Mouse (Mus musculus) limb, embryonic 10.5 days (tissue): ENCODE results near the gene Gnptg. TPM values are rescaled to one million over a fixed set of nuclear protein-coding genes. Genes with fewer than 3 reads are reported as not detected.
"Not testable (repeated sequence)": the region's sequence is repeated elsewhere in the genome, so short reads cannot be mapped to it uniquely, and the experiment has no call there.

Source experiments
- DNase-seq: peaks from one replicate; pipeline ENCODE4 v3.0.0-alpha.2; 2017; ENCODE audit warnings: low spot score
- H3K27ac ChIP-seq: fragments of 300-500 bp; sonication (generic); 2 replicates; pipeline ENCODE4 v1.5.1; 2016; ENCODE audit warnings: mild to moderate bottlenecking
- H3K27me3 ChIP-seq: fragments of 300-500 bp; sonication (generic); 2 replicates; pipeline ENCODE4 v1.6.1; 2016; ENCODE audit warnings: low read depth, mild to moderate bottlenecking; ENCODE audit not compliant: poor library complexity, severe bottlenecking
- H3K36me3 ChIP-seq: fragments of 300-500 bp; sonication (generic); 2 replicates; pipeline ENCODE4 v1.6.1; 2016; ENCODE audit warnings: mild to moderate bottlenecking, moderate library complexity
- H3K4me1 ChIP-seq: fragments of 300-500 bp; sonication (generic); 2 replicates; pipeline ENCODE4 v1.6.1; 2016
- H3K4me3 ChIP-seq: fragments of 300-500 bp; sonication (generic); 2 replicates; pipeline ENCODE4 v1.5.1; 2016; ENCODE audit warnings: mild to moderate bottlenecking, moderate library complexity
- H3K9me3 ChIP-seq: fragments of 300-500 bp; sonication (generic); replicated peaks from 2 replicates; pipeline ENCODE4 v1.6.1; 2016; ENCODE audit warnings: mild to moderate bottlenecking
- WGBS: fragments of 180-500 bp; shearing (Covaris S2); methylation state at CpG from one replicate; pipeline ENCODE4 v1.1.7; 2016; 5-methylcytosine and 5-hydroxymethylcytosine counted together
- polyA plus RNA-seq: library from polyadenylated mRNA; unstranded; fragments of >200 nt; fragmentation: Nextera tagmentation; extraction: Ambion mirVana; gene quantifications from 2 replicates; pipeline ENCODE4 v1.2.1, GENCODE M21; 2016

Gnptg gene
- polyA plus RNA-seq, 1 experiment from 2014 or later: 34.6 TPM

GRCm38 (mm10) chr17:25230014-25230655 is 9.8 kb downstream of the Gnptg start:
- H3K27me3 ChIP-seq, H3K27ac ChIP-seq, H3K4me1 ChIP-seq, DNase-seq, H3K4me3 ChIP-seq, H3K9me3 ChIP-seq: not testable (repeated sequence)
- H3K36me3 ChIP-seq: peaks cover 59% of the 10 kb centered on the region
- 84% methylated on average over 17 of the region's 17 CpGs for WGBS

- H3K9me3 ChIP-seq: no peaks in the 10 kb centered on the region
- peaks cover 1% of the 10 kb centered on the region; the same call in 1 of the 2 replicates for H3K4me1 ChIP-seq
- no peak overlapping the region for H3K27ac ChIP-seq
- no peaks in the 10 kb centered on the region for H3K27me3 ChIP-seq
- no peak for DNase-seq
- H3K36me3 ChIP-seq: peaks cover 57% of the 10 kb centered on the region
- 91% methylated on average over 5 of the region's 5 CpGs for WGBS
- H3K4me3 ChIP-seq: no peak overlapping the region
These were observed 11.9 kb downstream of the Gnptg start for GRCm38 (mm10) chr17:25227991-25228390.

GRCm38 (mm10) chr17:25225659-25226058 is 14.3 kb downstream of the Gnptg start:
- H3K27me3 ChIP-seq: no peaks in the 10 kb centered on the region
- peaks cover 22% of the 10 kb centered on the region for H3K4me1 ChIP-seq
- H3K27ac ChIP-seq: no peak overlapping the region
- peaks cover 53% of the 10 kb centered on the region for H3K36me3 ChIP-seq
- 86% methylated on average over 4 of the region's 4 CpGs for WGBS
- H3K4me3 ChIP-seq: no peak overlapping the region
- H3K9me3 ChIP-seq: no peaks in the 10 kb centered on the region
- DNase-seq: no peak

GRCm38 (mm10) chr17:25224586-25225222 is 15.2 kb downstream of the Gnptg start:
- H3K36me3 ChIP-seq: peaks cover 55% of the 10 kb centered on the region

GRCm38 (mm10) chr17:25222951-25223601 is 16.8 kb downstream of the Gnptg start:
- no peaks in the 10 kb centered on the region for H3K27me3 ChIP-seq
- peaks cover 22% of the 10 kb centered on the region for H3K4me1 ChIP-seq
- 55% methylated on average over 6 of the region's 6 CpGs for WGBS
- peak overlapping the region; percentile 61; the same call in 1 of the 2 replicates for H3K27ac ChIP-seq
- no peak for DNase-seq
- peaks cover 58% of the 10 kb centered on the region for H3K36me3 ChIP-seq
- H3K4me3 ChIP-seq: peak overlapping the region; percentile 58
- no peaks in the 10 kb centered on the region for H3K9me3 ChIP-seq

More at GRCm38 (mm10) chr17:25224586-25225222, 15.2 kb downstream of the Gnptg start:
- Histone ChIP-seq H3K27me3 (no peaks in the 10 kb centered on the region), H3K4me3 (no peak overlapping the region), H3K4me1 (peaks cover 22% of the 10 kb centered on the region), H3K9me3 (no peaks in the 10 kb centered on the region), H3K27ac (no peak overlapping the region)
- DNase-seq: no peak
- WGBS: 90% methylated on average over 7 of the region's 7 CpGs

GRCm38 (mm10) chr17:25222504-25222940 is 17.4 kb downstream of the Gnptg start:
- H3K9me3 ChIP-seq, DNase-seq, H3K27me3 ChIP-seq: not testable (repeated sequence)
- Histone ChIP-seq H3K36me3 (peaks cover 63% of the 10 kb centered on the region), H3K4me3 (peak overlapping the region; percentile 58), H3K4me1 (peaks cover 22% of the 10 kb centered on the region), H3K27ac (peak overlapping the region; percentile 61; the same call in 1 of the 2 replicates)
- WGBS: 16% methylated on average over 14 of the region's 28 CpGs

- WGBS: 1% methylated on average over 24 of the region's 30 CpGs
- Histone ChIP-seq H3K27ac (peak overlapping the region; percentile 61), H3K36me3 (peaks cover 64% of the 10 kb centered on the region)
These were observed 18.0 kb downstream of the Gnptg start for GRCm38 (mm10) chr17:25221821-25222503.

GRCm38 (mm10) chr17:25220746-25221145 is 19.2 kb downstream of the Gnptg start:
- H3K4me3 ChIP-seq: no peak overlapping the region
- no peak overlapping the region for H3K27ac ChIP-seq
- peaks cover 65% of the 10 kb centered on the region for H3K36me3 ChIP-seq
- H3K9me3 ChIP-seq: no peaks in the 10 kb centered on the region
- DNase-seq: no peak
- peaks cover 22% of the 10 kb centered on the region for H3K4me1 ChIP-seq
- H3K27me3 ChIP-seq: no peaks in the 10 kb centered on the region
- 79% methylated on average over 1 of the region's 1 CpGs for WGBS

More at GRCm38 (mm10) chr17:25221821-25222503, 18.0 kb downstream of the Gnptg start:
- peak; percentile 71 for DNase-seq
- Histone ChIP-seq H3K4me1 (peaks cover 22% of the 10 kb centered on the region), H3K27me3 (no peaks in the 10 kb centered on the region), H3K4me3 (peak overlapping the region; percentile 58), H3K9me3 (no peaks in the 10 kb centered on the region)

GRCm38 (mm10) chr17:25219492-25220295 is 20.2 kb downstream of the Gnptg start:
- peaks cover 72% of the 10 kb centered on the region for H3K36me3 ChIP-seq
- 92% methylated on average over 15 of the region's 15 CpGs for WGBS
- peaks cover 22% of the 10 kb centered on the region for H3K4me1 ChIP-seq
- DNase-seq: no peak
- no peak overlapping the region for H3K27ac ChIP-seq
- H3K9me3 ChIP-seq: no peaks in the 10 kb centered on the region
- H3K4me3 ChIP-seq: no peak overlapping the region
- H3K27me3 ChIP-seq: no peaks in the 10 kb centered on the region

GRCm38 (mm10) chr17:25218967-25219366 is 21.0 kb downstream of the Gnptg start:
- Histone ChIP-seq H3K27me3 (no peaks in the 10 kb centered on the region), H3K4me1 (peaks cover 22% of the 10 kb centered on the region), H3K9me3 (no peaks in the 10 kb centered on the region), H3K4me3 (no peak overlapping the region), H3K36me3 (peaks cover 77% of the 10 kb centered on the region), H3K27ac (no peak overlapping the region)
- no peak for DNase-seq
- 90% methylated on average over 9 of the region's 9 CpGs for WGBS

GRCm38 (mm10) chr17:25215431-25215830 is 24.5 kb downstream of the Gnptg start:
- Histone ChIP-seq H3K27ac (no peak overlapping the region), H3K36me3 (peaks cover 98% of the 10 kb centered on the region), H3K27me3 (no peaks in the 10 kb centered on the region), H3K9me3 (no peaks in the 10 kb centered on the region), H3K4me1 (no peaks in the 10 kb centered on the region), H3K4me3 (no peak overlapping the region)
- no peak for DNase-seq
- 86% methylated on average over 3 of the region's 3 CpGs for WGBS

GRCm38 (mm10) chr17:25211705-25212104 is 28.2 kb downstream of the Gnptg start:
- no peak for DNase-seq
- no peak overlapping the region for H3K4me3 ChIP-seq
- H3K36me3 ChIP-seq: peaks cover 98% of the 10 kb centered on the region
- WGBS: 94% methylated on average over 4 of the region's 4 CpGs
- H3K4me1 ChIP-seq: no peaks in the 10 kb centered on the region
- no peaks in the 10 kb centered on the region for H3K9me3 ChIP-seq
- H3K27ac ChIP-seq: no peak overlapping the region
- H3K27me3 ChIP-seq: no peaks in the 10 kb centered on the region
